ENCODE assay signal across 10 mouse cellular contexts in the genomic region with DNA sequence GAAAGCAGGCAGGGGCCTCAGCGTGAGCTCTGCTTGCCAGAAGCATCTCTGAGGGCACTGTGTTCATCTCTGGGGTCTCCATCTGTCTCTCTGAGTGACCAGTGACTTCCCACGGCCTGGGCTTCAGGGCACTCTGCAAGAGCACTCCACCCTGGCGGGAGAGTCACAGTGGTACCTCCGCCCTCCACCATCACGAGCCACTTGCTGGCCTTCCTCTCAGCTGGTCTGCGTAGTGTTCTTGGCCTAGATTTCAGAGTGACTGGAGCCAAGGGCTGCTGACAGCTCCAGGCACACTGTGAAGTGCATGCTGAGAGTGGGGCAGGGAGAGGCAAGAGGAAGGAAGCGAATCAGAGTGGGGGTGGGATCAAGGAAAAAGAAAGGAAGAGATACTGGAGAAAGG. TPM values are rescaled to one million over a fixed set of nuclear protein-coding genes. Genes with fewer than 3 reads are reported as not detected.
DNase-seq lines count a peak whose midpoint lies in the region; ATAC-seq and TF ChIP-seq lines count a peak whose summit lies in the region.
"Had no signal": no experiment of that assay in that cellular context is flagged by ENCODE, and none has a peak within 500 bp of the region (broad histone marks: within the 10 kb centered on the region; RNA-seq: fewer than 3 reads in every experiment).

No protein-coding gene starts in this region.

- 26% methylated on average over 7 of the region's 7 CpGs for WGBS in heart, embryonic 13.5 days

- H3K27me3 ChIP-seq in heart, embryonic 13.5 days (replicated peaks), result no peaks in the 10 kb centered on the region; the same call in 1 of the 2 replicates
- H3K27me3 ChIP-seq: stomach, embryonic 15.5 days had no signal

- TF ChIP-seq CTCF in gastrocnemius, adult 2 months (IDR thresholded peaks at IDR 0.05), result no peak

- 0 out of 2 replicates have a peak overlapping the region, but pooled peaks have one; percentile 0 for H3K4me2 ChIP-seq in heart, embryonic 13.5 days
- H3K4me2 ChIP-seq: stomach, embryonic 15.5 days had no signal

- H3K9me3 ChIP-seq in heart, embryonic 13.5 days, result no peaks in the 10 kb centered on the region
- H3K9me3 ChIP-seq: stomach, embryonic 15.5 days had no signal

- intact Hi-C loops in gastrocnemius, adult 2 months (cut with DNase I), result no loop called here
- intact Hi-C loops in gastrocnemius, postnatal 36 days (cut with DNase I), result no loop called here

- ATAC-seq in heart, embryonic 13.5 days (ENCODE audit: extremely low read depth, insufficient number of reproducible peaks, low FRiP score, low TSS enrichment), result no peak
- ATAC-seq in monocyte, adult 5-6 weeks (replicated peaks; ENCODE audit: insufficient number of reproducible peaks, low FRiP score, low TSS enrichment, poor library complexity, severe bottlenecking), result no peak
- ATAC-seq: CD4-positive, CD25-positive, alpha-beta regulatory T cell, adult 4 months had no signal

- H3K9ac ChIP-seq in heart, embryonic 13.5 days, result peak overlapping the region; percentile 38; the same call in 1 of the 2 replicates
- H3K9ac ChIP-seq: stomach, embryonic 15.5 days had no signal

- DNase-seq in gastrocnemius, adult 2 months, result peak; percentile 49
- DNase-seq in gastrocnemius, postnatal 36 days, result no peak
- DNase-seq in retina, postnatal 1 day, result peak; percentile 74
- no peak for DNase-seq in retina, embryonic 14.5 days (ENCODE audit: low spot score)
- DNase-seq in urinary bladder, postnatal 36 days (ENCODE audit: low spot score in 2 of 2), result no peak
- no peak for DNase-seq in layer of hippocampus, adult 8-10 months (ENCODE audit: low spot score in 2 of 2)

- peaks cover 56% of the 10 kb centered on the region for H3K4me1 ChIP-seq in heart, embryonic 13.5 days

- H3K4me3 ChIP-seq in gastrocnemius, adult 2 months, result no peak overlapping the region
- no peak overlapping the region for H3K4me3 ChIP-seq in heart, embryonic 13.5 days
- H3K4me3 ChIP-seq: stomach, embryonic 15.5 days had no signal

- H3K27ac ChIP-seq in gastrocnemius, adult 2 months, result 0 out of 2 replicates have a peak overlapping the region, but pooled peaks have one; percentile 10
- peak overlapping the region; percentile 46 for H3K27ac ChIP-seq in heart, embryonic 13.5 days (replicated peaks)
- H3K27ac ChIP-seq: stomach, embryonic 15.5 days had no signal

- no peaks in the 10 kb centered on the region for H3K36me3 ChIP-seq in heart, embryonic 13.5 days
- H3K36me3 ChIP-seq: stomach, embryonic 15.5 days had no signal

RNA-seq across cellular contexts. Expression of a gene that starts 31.1 kb away (rescaled TPM):
- under 1 TPM; 0.10 to 0.14 TPM for total RNA-seq in gastrocnemius, adult 2 months (2021)
- under 1 TPM; 0.10 to 0.20 TPM for total RNA-seq in gastrocnemius, postnatal 36 days (2021)
- polyA plus RNA-seq in heart, embryonic 13.5 days (2015; fragmentation: Nextera tagmentation; extraction: Ambion mirVana), result 0.09 TPM in 2 replicates
- under 1 TPM; 0.13 to 0.53 (median 0.22) TPM for total RNA-seq in layer of hippocampus, adult 8-10 months (2022)
- total RNA-seq in monocyte, adult 5-6 weeks (2017), result 0.19 to 0.57 TPM in 2 of 3 replicates, not detected in the other

Comparison
In these comparisons a context has a peak if more than half of its experiments do, and no peak if none do; other contexts are left out.
1. DNase-seq: peak in gastrocnemius, adult 2 months (single experiment) and retina, postnatal 1 day (single experiment); none in gastrocnemius, postnatal 36 days (0 of 2), retina, embryonic 14.5 days (single experiment), urinary bladder, postnatal 36 days (0 of 2) and layer of hippocampus, adult 8-10 months (0 of 2).